Mouse (Mus musculus): ENCODE results near the gene Pbld2. TPM values are rescaled to one million over a fixed set of nuclear protein-coding genes. Genes with fewer than 3 reads are reported as not detected.

Gene Pbld2
- polyA plus RNA-seq, 1 experiment from 2014 or later: 0.06 TPM

- no peak overlapping the region for H3K27ac ChIP-seq
- no peaks in the 10 kb centered on the region for H3K36me3 ChIP-seq (ENCODE audit: inconsistent target)
- H3K4me3 ChIP-seq (ENCODE audit: inconsistent target): no peak overlapping the region
- 32% methylated on average over 9 of the region's 9 CpGs for WGBS (ENCODE audit: missing documents)
- H3K79me2 ChIP-seq (ENCODE audit: inconsistent target): no peaks in the 10 kb centered on the region
Measured at GRCm38 (mm10) chr10:63100657-63101056, 76.5 kb downstream of the Pbld2 start.

Other genes starting within 250 kb of the Pbld2 start
- gene Ccar1, start 232.0 kb upstream of the Pbld2 start, polyA plus RNA-seq (2018): 44.5 to 72.7 TPM (median 52.5 TPM) in 3 replicates
- 0.04 to 0.12 TPM (median 0.04 TPM) in 3 replicates for gene Tet1, start 115.3 kb upstream of the Pbld2 start, polyA plus RNA-seq (2018)
- 10.9 to 14.1 TPM (median 13.0 TPM) in 3 replicates for gene Slc25a16, start 103.7 kb upstream of the Pbld2 start, polyA plus RNA-seq (2018)
- gene Dna2, start 77.3 kb upstream of the Pbld2 start, polyA plus RNA-seq (2018): 5.2 to 7.5 TPM (median 5.8 TPM) in 3 replicates
- gene Rufy2, start 44.1 kb upstream of the Pbld2 start, polyA plus RNA-seq (2018): 9.7 to 10.9 TPM (median 10.0 TPM) in 3 replicates
- 14.2 to 26.3 TPM (median 17.7 TPM) in 3 replicates for gene Hnrnph3, start 98 bp upstream of the Pbld2 start, polyA plus RNA-seq (2018)
- gene Pbld1, start 35.8 kb downstream of the Pbld2 start, polyA plus RNA-seq (2018): not detected in 3 replicates
- gene Atoh7, start 75.3 kb downstream of the Pbld2 start, polyA plus RNA-seq (2018): not detected in 3 replicates
- not detected in 3 replicates for gene Mypn, start 179.6 kb downstream of the Pbld2 start, polyA plus RNA-seq (2018)
- gene Herc4, start 219.5 kb downstream of the Pbld2 start, polyA plus RNA-seq (2018): 24.3 to 43.8 TPM (median 40.5 TPM) in 3 replicates

Data from macrophage (primary cell).